Mouse (Mus musculus): Measurements from ENCODE around the gene Ccnt1.

DNA sequence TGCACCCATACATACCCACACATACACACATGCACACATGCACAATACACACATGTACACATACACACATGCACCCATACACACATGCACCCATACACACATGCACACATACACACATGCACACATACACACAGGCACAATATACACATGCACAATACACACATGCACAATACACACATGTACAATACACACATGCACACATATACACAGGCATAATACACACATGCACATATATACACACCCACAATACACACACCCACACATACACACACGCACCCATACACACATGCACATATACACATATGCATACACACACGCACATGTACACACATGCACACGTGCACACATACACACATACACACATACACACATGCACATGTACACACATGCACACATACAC lies 41.5 kb upstream of the Ccnt1 start:
- TF ChIP-seq EP300 (optimal IDR thresholded peaks at IDR 0.05) (no peak), CTCF (IDR thresholded peaks at IDR 0.05; ENCODE audit: low read depth) (no peak)
